Mouse (Mus musculus) left cerebral cortex, adult 8-10 months (tissue): ENCODE data around the gene Speer4e. TPM values are rescaled to one million over a fixed set of nuclear protein-coding genes. Genes with fewer than 3 reads are reported as not detected.

Experiments used
- total RNA-seq, 4 experiments: library from RNA; stranded (reverse); gene quantifications; 2 replicates each; pipeline ENCODE4 v1.2.4; 2022

Gene Speer4e
- total RNA-seq, 4 experiments from 2014 or later: not detected

Other genes starting within 250 kb of the Speer4e start
- gene Gm9758, start 23.5 kb downstream of the Speer4e start, total RNA-seq: not detected
- gene Gm10354, start 40.5 kb upstream of the Speer4e start, total RNA-seq: not detected
- not detected for gene Gm17019, start 94.6 kb upstream of the Speer4e start, total RNA-seq